Mouse (Mus musculus) adrenal gland, adult (tissue): ENCODE results near the gene Cacna2d3.

Source experiments
- DNase-seq, 2 experiments: peaks; one replicate each; pipeline ENCODE4 v3.0.0; 2022 to 2023; ENCODE audit warnings: low spot score in 1 of 2; ENCODE audit not compliant: inconsistent age in 2 of 2

Cacna2d3 gene

DNA sequence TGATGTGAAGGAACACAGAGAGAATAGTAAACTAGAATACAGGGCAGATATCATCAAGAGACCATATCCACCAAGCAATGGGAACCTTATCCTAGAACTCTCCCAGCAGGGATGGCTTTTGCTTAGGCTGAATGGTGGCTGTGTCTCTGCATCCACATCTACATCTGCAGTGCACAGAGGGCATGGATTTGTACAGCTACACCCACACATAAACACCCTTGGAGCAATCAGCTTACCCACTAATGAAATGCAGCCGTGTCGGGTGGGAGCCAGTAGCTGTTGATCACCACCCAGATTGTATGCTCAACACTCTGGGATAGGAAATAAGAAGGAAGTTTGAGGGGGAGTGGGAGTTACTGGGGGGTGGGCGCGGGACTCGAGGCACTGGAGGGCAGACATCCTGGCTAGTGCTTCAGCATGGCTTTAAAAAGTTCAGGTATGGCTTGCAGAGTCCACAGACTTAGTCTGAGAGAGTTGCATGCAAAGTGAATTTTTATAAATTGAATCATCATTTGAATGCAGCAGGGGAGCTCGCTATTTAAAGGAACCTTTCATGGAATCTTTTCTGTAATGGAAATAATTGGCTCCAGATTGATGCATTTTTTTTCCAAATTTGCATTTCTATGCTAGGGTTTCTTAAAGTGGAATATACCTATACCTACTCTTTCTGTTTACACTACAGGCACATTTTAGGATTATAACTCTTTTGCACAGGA lies 693.1 kb downstream of the Cacna2d3 start:
- DNase-seq = no peak

DNA sequence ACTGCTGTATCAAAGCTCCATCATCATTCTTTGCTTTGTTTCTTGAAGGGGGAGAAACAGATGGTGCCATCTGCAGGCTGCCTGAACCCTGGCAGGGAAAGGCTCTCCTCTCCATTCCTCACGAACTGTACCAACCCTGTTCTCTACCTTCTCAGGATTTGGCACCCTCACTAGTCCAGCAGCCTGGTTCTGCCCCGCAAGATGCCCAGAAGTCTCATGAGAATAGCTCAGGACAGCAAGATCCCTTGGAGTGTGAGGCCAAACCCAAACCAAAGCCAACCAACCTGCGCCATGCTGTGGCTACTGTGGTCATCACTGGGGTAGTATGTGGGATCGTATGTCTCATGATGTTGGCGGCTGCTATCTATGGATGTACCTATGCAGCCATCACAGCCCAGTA lies 694.4 kb downstream of the Cacna2d3 start:
- no peak for DNase-seq

DNA sequence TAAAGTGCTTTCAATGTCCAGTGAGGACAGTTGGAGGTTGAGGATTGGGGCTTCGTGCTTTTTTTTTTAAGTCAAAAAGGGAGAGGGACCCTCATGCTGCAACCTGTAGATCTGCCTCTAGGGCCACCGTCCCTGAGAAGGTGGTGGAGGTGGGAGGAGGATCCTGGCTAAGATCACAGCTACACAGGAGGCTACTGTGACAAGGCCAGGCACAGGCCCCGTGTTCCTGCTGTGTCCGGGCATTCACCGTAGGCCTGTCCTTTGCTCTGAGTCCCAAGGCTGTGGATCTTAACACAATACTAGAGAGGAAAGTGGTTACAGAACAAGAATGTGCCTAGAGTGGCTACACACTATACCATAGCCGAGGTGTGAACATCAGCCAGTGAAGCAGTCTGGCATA lies 696.3 kb downstream of the Cacna2d3 start:
- no peak for DNase-seq

DNA sequence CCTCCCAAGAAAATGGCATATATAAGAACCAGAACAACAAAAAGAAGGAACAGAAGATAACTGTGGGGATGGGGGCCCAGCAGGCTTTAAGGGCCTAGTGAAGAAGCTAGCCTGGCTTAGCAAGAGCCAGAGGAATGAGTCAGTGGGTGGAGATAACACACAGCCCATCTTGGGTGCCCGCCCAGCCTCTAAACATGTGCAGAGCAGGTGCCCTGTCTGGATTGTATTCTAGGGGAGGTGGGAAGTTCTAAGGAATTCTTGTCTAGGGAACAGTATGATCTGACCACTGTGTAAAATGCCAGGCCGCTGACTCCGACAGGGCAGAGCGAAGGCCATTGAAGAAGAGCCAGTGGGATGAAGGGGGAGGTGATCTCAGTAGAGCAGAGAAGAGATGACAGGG lies 698.4 kb downstream of the Cacna2d3 start:
- DNase-seq = no peak

DNA sequence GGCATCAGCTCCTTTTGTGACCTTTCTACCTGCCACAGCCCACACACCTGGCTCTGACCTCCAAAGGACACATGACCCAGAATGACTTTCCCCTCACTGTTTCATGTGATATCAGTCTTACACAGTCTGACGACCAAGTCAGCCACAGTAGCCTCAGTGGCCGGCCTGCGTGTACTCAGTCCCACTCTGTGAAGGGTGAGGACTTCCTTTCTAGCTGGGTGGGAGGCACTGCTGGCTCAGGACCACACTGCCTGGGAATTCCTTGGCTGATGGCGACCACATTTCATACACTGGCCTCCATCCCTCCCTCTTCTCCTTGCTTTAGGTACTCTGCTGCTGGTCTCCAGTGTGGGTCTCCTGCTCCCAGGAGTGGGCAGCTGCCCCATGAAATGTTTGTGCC lies 700.4 kb downstream of the Cacna2d3 start:
- DNase-seq = no peak

DNA sequence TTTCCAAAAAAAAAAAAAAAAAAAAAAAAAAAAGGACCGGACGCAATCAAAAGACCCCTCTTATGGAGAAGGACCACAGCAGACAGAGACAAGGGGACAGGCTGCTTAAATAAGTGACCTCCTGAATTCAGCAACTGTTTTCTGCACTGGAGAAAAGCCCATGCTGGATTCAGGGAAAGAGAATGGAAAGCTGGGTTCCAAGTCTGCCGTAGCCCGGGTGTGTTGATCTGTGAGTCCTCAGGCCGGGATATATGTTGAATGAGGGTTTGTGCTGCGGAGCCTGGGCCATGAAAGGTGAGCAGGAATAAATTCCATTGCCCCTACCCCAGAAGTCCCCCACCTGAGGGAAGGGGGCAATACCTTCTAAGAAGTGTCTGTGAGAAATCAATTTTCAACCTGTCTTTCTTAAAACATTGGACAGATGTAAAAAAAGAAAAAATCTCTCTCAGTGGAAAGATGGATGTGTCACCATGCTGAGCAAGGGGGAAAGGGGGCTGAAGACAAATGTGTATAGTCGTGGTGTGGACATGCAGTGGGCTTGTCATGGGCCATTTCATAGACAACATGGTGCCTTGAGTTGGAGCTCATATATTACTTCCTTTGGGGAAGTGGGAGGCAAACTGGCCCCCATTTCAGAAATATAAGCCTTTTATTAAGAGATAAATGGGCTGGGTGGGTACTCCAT lies 703.2 kb downstream of the Cacna2d3 start:
- DNase-seq = no peak

DNA sequence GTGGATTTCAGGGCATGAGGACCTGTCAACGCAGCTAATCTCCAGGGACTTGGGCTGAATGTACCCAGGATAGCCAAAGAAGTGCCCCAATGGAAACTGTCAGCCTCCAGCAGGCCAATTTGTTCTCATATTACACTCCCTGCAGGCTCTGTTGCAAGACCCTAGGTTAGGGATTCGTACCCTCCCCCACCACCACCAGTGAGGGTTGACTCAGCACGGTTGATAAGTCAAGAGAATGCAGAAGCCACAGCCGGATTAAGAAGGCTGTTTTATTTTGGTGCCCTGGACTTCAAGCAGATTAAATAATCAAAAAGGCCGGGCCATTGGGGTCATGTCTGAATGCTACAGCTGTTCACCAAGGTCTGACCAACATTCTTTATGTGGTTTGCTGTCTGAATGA lies 703.8 kb downstream of the Cacna2d3 start, which contains the start of gene Lrtm1:
Lrtm1 (plus strand) TSS at position 326 of the 400 bp plus-strand sequence.
- peak in 1 of 2 experiments; percentile 65 for DNase-seq

DNA sequence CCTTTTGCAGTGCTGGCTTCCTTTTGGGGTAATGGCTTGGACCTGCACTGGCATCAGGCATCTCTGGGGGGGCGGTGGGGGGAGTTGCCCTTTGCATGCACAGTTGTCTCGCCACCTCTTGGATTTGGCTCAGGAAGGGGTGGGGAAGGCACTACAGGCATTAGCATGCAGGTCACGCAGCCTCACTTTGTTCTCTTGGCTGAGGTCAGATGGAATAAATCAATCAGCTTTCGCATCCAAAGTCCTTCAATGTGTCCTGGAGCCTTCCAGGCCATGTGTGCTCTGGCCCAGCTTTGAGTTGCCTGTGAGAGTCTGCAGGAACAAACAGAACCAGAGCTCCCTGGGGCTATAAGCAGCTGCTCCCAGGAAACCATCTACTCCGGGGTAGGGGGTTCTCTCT lies 705.8 kb downstream of the Cacna2d3 start:
- DNase-seq = peak in 1 of 2 experiments; percentile 20

DNA sequence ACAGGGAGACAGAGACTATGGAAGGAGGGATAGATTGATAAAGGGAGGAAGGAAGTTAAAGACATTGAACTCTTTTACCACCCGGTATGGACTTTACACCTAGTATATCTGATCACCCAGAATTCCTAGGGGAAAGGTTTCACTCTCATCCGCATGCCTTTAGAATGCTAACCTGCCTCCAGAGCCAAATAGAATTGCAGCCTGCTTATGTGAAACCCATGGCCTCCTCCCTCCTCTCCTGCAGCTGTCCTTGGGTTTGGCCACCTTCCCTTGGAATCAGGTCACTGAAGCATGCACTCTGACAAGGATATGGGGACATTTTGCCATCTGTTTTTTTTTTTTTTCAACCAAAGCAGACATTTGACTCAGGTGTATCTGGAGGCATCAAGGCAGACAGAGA lies 707.0 kb downstream of the Cacna2d3 start:
- DNase-seq = peak in 1 of 2 experiments; percentile 47

DNA sequence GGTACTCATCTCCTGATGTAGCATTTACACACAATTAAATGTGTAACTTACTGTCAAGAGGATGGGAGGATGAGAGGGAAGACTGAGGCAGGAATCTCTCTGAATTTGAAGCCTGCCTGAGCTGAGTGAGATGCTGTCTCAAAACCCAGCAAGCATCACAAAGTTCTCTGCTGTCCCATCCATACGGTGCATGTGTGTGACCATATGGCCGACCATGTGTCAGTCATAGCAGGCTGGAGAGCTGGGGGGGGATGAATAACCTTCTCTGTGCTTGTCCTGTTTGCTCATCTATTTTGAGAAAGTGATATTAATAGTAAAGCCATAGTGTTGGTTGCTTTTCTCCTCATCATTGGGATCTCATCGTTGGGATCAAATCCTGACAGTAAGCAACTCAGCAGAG lies 708.5 kb downstream of the Cacna2d3 start:
- no peak for DNase-seq

DNA sequence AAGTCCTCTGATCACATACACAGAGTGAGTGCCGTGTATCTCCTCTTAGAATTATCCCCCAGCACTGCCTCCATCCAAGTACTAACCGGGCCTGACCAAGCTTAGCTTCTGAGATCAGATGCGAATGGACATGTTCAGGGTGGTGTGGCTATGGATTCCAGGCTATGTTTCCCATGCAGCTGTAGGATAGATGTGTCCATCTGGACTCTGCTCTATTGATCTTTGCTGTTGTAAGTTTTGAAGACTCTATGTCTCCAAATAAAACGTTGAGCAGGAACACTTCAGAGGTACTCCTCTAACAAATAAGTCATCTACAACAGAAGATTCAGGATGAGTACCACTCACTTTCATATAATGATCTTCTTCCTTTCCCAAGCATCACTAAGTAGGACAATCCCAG lies 712.0 kb downstream of the Cacna2d3 start:
- DNase-seq = no peak

DNA sequence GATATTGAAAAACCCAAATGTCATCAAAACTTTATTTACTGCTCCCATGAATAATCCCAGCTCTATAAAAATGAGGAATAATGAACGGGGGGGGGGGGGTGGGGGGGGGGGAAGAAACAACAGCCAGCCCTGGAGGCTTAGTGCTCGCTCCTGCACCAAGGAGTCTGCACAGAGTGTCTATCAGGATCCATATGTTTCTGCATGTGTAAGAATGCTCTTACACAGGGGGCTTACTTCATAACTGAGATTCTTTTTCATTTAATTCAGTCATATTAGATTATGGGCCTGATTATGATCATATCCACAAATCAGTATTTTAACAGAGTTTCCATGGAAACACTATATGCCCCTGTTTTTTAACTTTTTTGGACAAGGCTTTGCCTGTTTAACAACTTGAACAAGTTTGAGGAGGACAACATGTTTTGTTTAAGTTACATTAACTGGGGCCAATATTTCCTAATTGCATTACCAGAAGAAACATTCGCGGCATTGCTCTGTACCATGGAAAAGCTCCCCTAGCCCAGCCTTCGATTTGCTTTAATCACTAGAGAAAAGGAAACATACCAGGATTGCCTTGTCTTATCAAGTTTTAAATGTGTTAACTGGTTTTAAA lies 716.3 kb downstream of the Cacna2d3 start:
- no peak for DNase-seq

DNA sequence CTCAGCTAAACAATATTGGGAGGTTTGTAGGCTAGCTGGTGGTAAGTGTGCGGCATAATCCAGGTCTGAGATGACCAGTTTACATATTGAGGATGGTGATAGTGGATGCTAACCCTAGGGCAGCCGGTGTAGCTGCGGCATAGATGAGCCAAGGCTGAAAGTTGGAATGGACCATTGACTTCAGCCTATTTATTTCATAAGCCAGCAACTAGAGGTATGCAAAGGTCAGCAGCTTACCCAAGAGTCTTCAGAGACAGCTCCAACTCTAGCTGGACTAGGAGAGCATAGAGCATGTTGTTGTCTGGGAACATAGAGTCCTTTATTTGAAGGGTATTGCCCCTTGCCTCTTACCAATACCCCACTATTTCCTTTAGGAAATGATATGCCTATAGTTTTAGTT lies 725.1 kb downstream of the Cacna2d3 start:
- no peak for DNase-seq

DNA sequence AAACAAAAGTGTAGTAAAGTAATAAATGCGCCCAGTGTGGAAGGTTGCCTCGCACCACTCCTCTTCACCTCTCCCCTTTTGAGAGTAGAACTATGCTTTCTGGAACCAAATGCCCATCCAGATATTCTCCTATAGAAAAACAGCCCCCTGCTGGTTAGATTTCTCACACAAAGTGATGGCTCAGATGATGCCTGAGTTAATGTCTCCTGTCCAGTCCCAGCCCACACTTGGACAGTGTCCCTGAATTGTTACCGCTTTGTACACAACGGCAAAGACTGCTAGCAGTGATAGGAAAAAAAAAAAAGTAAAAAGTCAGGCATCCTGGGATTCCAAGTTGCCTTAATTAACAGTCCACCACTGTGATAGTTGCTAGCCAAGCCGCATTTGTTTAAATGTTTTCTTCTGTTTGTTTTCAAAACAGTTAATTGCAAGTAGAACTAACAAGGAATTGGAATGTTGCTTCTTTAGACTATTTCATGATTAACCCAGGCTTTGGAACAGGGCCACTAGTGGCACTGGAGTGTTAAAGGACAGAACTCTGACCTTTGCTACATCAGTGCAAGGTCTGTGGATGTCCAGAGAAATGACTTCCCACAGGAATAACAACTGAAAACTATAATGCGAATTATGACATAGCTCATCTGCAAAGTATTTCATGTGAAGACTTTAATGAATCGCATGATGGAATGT lies 733.3 kb downstream of the Cacna2d3 start:
- DNase-seq = peak in 1 of 2 experiments; percentile 65

DNA sequence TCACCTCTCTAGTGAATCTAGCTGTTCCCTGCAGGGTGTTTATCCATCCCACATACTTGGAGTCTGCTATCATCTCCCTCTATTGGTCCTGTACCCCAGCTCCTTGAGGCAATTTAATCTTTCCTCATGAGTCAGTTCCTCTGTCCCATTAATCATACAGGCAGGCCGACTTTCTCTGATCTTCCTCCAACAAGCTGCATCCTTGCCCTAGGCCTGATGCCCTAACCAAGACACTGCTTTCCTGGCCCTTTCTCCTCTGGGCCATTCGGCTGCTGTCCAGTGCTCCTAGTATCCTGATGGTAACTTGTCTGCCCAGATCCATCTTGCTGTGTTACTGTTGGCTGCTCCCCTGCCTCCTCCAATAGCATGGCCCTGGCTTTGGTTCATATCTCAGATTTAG lies 737.4 kb downstream of the Cacna2d3 start:
- DNase-seq = peak; percentile 84 to 90

DNA sequence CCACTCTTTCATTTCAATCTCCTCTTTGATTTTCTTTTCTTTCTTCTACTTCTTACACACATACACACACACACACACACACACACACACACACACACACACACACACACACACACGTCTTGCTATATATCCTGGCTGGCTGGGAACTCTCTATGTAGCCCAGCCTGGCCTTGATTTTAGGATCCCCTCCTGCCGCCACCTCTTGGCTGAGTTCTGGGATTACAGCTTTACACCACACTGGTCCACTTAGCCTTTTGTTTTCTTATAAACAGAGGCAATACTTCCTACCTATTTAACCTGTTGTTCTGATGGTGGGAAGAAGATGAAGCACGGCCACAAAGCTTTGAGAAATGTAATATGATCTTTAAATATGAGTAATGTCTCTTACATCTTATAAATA lies 741.2 kb downstream of the Cacna2d3 start:
- no peak for DNase-seq

DNA sequence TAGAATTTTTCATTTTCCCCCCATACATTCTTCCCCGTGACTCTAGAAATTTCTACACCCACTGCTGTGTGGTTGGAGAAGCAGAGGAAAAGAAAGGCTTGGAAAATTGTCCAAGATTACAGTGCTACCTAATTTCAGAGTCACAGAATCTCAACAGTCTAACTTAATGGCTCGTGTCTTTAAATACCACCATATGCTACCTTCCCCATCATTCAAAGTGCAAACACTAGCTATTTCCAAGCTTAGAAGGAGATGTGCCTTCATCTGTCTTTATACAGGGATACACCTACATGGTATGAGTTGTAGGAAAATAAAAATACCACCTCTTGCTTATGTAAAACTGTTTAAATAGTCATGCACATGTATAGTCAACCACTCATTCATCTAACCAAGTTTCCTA lies 742.4 kb downstream of the Cacna2d3 start:
- DNase-seq = no peak

DNA sequence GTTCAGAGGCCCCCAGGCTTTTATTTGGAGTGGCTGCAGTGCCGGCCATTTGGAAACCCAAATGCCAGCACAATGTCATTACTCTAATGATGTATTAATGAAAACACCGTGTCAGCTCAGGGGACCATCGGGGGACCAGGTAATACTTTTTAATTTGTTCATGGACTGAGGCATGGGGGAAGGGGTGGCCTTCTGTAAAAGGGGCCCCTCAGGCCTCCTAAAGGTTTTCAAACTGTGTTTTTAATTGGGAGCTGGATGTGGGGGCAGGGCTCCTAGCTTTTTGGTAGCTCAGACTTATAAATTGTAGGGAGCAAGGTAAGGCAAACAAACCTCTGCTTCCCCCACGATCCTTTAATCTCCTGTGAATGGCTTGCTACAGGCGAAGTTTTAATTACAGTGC lies 749.0 kb downstream of the Cacna2d3 start:
- DNase-seq = no peak

DNA sequence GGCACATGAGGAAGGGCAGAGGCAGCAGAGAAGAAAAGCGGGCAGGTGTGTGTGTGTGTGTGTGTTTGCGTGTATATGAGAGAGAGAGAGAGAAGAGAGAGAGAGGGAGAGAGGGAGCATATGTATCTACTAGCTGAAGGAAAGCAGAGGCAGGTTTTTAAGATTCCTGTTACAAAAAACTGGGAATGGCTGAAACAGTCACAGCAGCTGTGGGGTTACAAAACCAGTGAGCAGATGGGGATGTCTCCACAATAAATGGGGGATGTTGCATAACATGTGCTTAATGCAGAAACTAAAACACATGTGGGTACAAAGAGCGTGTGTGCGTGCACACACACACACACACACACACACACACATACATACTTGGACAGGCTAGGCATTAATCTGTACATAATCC lies 752.4 kb downstream of the Cacna2d3 start:
- no peak for DNase-seq

DNA sequence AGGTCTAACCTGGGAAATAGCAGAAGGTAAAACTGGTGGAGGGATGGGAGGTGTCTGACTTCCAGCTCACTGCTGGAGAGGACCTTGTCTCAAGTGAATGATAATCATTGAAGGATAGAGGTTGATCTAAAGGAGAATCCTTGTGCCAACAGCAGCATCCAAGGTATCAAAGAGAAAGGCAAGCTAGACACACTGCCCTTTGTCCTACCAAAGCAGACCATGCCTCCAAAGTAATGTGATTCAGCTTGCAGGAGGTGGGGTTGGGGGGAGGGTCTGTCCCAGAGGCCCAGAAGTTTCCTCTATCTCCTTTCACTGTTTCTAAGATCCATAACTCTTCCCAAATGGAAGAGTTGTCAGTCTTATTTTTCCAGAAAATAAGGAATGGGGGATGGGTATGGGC lies 754.8 kb downstream of the Cacna2d3 start:
- no peak for DNase-seq

DNA sequence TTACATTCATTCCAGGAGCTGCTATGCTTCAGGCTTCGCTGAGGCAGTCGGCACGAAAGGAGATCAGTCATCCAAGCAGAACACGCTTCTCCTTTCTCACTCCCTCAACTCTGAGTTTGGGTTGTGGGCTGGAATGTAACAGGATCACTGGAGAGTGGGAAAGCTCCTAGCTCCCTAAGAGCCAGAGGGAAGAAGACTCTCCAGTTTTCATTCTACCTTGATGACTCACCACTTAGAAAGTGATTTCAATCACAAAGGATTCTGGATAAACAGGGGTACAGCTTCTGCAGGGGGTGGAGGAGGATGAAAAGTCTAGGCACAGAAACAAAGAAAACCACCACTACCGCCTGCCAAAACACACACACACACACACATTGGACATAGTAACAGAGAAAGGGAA lies 760.3 kb downstream of the Cacna2d3 start:
- peak in 1 of 2 experiments; percentile 16 for DNase-seq

DNA sequence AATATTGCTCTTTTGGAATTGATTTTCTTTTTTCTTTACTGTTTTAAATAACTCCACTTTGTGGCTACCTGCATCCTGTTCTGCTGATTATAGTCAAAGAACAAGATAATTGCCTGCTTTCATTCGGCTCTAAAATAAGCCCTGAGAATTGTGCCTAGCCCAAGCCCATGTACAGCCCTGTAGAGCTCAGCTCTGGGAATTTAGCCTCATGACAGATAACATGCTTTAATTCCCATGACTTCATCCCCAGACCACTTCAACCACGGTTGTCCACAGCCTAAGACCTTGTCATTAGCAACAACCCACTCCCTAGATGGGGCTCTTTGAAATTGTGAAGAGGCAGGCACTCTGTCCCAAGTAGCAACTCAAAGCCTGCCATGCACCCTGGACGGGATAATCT lies 762.6 kb downstream of the Cacna2d3 start:
- no peak for DNase-seq
